Mouse (Mus musculus) thymus, postnatal 0 days (tissue): ENCODE data around the gene Aqp7. TPM values are rescaled to one million over a fixed set of nuclear protein-coding genes. Genes with fewer than 3 reads are reported as not detected.
"Not testable (repeated sequence)": the region's sequence is repeated elsewhere in the genome, so short reads cannot be mapped to it uniquely, and the experiment has no call there.

Experiments
- DNase-seq: peaks from one replicate; pipeline ENCODE4 v3.0.0-alpha.2; 2015; ENCODE audit warnings: low spot score
- polyA plus RNA-seq: library from polyadenylated mRNA; unstranded; fragments of >200 nt; fragmentation: Nextera tagmentation; extraction: Ambion mirVana; gene quantifications from 2 replicates; pipeline ENCODE4 v1.2.1, GENCODE M21; 2015

Aqp7 gene
- polyA plus RNA-seq = 0.86 and 1.7 TPM in 2 replicates

DNA sequence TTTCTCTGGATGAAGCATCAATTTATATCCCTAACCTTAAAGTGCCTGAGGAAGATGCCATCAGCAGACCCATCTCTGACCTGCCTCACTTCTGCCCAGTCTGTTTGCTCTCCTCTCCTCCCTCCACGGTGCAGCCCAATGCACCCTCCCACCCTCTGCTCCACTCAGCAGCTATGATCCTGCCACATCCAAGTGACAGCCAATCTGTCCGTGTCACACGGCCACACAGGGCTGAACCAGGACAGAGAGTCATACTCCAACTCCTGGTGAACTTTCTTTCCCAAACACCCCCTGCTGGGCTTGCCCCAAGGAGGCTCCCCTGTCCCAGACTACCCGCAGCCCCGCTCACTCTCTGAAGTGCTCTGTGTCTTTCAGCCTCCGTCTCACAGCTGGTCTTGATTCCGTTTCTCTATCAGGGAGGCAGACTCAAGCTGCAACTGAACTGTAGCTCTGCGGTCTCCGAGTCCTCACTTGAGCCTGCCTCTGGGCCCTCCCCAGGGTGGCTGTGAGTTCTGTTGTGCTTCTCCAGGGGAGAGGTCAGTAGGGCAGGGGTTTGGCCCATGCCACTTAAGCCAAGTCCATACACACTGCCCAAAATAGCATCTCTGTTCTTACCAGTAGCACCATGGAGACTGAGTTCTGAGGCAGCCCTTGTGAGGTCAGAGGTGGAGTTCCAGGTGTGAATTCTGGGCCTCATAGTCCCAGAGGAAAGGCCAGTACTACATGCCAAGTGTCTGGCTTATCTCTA is at the start of gene Aqp7:
TSS of gene Aqp7 (minus strand) at position 616 of the 748 bp plus-strand sequence.
- DNase-seq = no peak

- DNase-seq = no peak
Observed at GRCm38 (mm10) chr4:41097381-41097780, 49.4 kb upstream of the Aqp7 start.

DNA sequence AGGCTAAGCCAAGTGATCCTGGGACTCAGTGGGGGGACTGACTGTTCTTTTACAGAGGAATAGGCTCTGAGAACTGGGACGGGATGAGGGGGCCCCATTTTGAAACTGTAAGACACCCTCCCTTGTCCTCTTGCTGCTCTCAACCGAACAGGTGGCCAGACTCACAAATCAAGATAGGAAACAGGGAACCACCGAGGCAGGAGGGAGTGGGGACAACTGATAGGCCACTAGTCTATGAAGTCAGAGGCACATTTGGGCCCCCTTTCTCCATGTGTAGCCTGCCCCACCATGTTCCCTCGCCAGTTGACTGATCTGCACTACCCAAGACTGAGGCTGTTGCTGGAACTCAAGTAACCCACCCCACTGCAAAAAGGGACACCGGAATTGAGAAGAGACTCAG is 48.9 kb upstream of the Aqp7 start:
- no peak for DNase-seq

DNA sequence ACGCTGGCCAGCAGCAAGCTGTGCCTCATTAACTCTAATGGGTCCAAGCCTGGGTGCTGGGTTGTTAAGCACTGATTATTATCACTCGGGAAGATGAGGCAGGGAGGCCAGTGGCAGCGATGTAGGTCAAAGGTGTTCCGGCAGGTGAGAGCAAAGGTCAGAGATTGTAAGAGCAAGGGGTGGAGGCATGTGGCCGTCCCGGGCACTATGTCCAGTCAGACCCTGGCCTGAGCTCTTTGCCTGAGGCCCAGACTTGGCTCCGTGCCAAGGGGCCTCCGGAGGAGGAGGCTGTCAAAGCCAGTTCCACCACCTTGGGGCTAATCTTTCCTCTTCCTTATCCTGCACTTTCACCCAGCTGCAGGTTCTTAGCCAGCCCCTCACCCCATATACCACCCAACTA is 48.2 kb upstream of the Aqp7 start:
- no peak for DNase-seq

DNA sequence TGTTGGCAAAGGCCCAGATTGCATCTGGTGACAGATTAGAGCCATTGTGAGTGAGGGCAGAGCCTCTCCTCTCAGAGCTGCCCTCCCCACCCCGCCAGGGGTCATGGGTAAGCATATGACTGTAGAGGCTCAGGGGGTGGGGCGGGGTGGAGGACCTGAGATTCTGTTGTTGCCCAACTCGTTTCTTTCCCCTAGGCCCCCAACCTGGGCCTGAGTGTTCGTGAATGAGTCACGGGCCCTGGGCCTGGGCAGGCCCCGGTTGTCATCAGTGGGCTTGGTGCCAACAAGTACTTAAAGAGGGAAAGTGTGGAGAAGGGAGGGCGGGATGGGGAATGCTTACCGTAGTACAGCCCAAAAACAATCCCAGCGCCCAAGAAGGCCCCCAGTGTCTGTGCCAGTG is 46.4 kb upstream of the Aqp7 start:
- no peak for DNase-seq

- DNase-seq = no peak
Observed at GRCm38 (mm10) chr4:41092958-41093357, 45.0 kb upstream of the Aqp7 start.

- DNase-seq = no peak
Observed at GRCm38 (mm10) chr4:41091391-41091790, 43.5 kb upstream of the Aqp7 start.

DNA sequence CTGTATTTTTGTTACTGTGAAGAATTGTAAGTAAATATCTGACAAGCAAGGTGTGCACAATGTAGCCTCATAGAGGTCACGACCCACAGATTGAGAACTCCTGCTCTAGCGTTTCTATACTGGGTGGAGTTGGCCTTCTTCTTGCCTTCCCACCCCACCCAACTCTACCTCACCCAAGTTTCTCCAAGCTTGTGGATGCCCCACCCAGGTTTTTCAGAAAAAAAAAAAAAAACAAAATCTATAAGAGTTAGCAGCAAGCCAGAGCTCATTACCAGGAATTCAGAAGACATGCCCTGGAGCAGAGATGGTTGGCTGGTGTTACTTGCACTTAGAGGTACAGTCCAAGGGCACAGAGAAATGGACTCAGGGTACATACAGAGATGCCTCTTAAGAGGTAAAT is 41.8 kb upstream of the Aqp7 start:
- no peak for DNase-seq

DNA sequence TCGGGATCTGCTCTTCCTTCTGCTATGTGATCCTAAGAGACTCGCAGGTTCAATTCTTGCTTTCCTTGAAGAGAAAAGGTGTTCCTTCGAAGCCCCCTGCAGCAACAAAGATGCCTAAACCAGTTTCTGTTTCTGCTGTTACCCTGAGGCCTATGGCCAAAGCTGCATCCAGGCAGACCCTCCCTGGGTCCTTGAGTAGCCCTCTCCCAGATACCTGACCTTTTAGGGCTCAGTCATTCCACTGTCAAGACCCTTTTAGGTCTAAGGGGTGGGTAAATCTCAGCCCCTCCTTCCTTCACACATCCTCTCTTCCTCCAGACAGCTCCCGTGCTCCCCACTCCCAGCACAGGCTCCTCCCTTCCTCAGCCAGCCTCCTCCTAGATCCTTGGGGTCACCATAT is 41.2 kb upstream of the Aqp7 start:
- no peak for DNase-seq

- DNase-seq = no peak
Observed at GRCm38 (mm10) chr4:41087459-41088298, 39.7 kb upstream of the Aqp7 start.

GRCm38 (mm10) chr4:41086947-41087346 is 39.0 kb upstream of the Aqp7 start:
- no peak for DNase-seq

DNA sequence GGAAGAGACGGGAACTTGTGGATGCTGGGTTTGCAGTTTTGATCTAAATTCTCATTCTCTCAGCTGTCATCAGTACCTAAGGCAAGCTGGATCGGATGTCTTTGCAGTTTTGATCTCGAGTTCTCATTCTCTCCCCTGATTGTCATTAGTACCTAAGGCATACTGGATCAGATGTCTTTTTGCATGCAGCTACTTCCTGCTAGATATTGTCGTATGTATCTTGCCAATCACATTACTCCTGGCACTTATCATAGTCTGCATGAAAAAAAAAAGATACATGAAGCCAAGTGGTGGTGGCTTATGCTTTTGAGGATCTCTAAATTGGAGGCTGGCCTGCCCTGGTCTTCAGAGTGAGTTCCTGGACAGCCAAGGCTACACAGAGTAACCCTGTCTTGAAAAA is 36.9 kb upstream of the Aqp7 start:
- DNase-seq = no peak

- DNase-seq = not testable (repeated sequence)
Observed at GRCm38 (mm10) chr4:41082803-41083202, 34.9 kb upstream of the Aqp7 start.

DNA sequence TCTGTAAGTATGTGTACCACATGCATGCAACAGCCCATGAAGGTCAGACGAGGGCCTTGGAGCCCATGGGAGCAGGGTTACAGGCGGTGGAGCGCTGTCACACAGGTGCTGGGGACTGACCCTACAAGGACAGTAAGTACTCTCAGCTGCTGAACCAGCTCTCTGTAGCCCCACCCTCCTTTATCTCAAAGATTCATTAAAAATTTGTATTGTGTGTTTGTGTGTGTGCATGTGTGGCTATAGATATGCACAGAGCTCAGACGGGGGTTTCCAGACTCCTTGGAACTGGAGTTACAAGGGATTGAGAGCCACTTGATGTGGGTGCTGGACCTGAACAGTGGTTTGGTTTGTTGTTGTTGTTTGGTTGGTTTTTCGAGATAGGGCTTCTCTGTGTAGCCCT is 33.8 kb upstream of the Aqp7 start:
- no peak for DNase-seq

- DNase-seq = no peak
Observed at GRCm38 (mm10) chr4:41078726-41079125, 30.8 kb upstream of the Aqp7 start.

DNA sequence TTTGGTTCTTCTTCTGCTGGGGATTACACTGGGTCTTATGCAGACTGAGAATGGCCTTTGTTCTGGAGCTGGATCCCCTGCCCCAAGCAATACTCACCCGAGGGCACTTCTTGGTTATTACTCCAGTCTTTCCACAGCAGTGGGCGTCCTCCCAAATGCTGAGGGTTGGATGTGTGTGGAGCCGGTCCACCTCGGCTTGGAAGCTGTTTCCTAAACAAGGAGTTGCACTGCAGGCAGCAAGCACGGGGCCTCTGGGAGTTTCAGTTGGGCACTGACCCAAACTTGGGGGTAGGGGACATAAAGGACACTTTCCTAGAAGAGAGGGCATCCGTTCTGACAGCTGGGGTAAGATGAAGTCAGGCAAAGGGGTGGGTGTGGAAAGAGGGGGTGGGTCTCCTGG is 26.5 kb upstream of the Aqp7 start:
- DNase-seq = no peak

DNA sequence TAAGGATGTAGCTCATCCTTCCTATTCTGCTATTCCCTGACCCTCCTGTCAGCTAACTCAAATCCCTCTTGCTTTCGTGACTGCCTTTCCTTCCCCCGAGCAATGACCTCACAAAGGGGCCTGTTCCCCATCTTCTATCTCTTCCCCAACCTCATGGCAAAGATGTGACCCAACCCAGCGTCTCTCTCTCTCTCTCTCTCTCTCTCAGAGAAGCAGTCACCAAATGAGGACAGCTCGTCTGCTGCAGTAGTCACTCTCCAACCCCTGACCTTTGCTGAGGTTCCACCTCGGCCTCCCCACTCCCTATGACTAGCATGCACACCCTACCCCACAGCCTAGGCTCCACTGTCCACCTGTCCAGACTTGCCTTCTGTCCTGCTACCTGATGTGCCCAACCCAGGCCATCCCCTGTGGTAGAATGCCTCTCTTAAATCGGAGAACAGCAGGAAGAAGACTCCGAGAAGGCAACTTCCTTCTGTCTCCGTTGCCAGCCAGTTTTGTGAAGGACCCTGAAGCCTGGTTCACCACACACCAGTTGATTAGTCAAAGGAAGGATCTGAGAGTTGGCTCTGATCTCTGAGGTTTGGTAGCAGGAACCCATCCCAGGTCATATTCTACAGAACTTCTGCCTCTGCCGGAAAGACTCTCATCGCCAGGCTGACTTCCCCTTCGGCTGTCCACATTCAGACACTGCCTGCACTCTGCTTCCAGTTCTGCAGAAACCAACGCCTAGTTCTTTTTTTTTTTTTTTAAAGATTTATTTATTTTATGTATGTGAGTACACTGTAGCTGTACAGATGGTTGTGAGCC is 25.3 kb upstream of the Aqp7 start:
- DNase-seq = no peak

- no peak for DNase-seq
Observed at GRCm38 (mm10) chr4:41071500-41072429, 23.8 kb upstream of the Aqp7 start.

- no peak for DNase-seq
Observed at GRCm38 (mm10) chr4:41065196-41065595, 17.3 kb upstream of the Aqp7 start.

- peak; percentile 52 for DNase-seq
Observed at GRCm38 (mm10) chr4:41063894-41064673, 16.1 kb upstream of the Aqp7 start.
